Mouse (Mus musculus): ENCODE measurements around the gene Olfr33.
A peak's percentile ranks its signal among the peaks of the same experiment; 100 is the strongest.

Gene Olfr33

DNA sequence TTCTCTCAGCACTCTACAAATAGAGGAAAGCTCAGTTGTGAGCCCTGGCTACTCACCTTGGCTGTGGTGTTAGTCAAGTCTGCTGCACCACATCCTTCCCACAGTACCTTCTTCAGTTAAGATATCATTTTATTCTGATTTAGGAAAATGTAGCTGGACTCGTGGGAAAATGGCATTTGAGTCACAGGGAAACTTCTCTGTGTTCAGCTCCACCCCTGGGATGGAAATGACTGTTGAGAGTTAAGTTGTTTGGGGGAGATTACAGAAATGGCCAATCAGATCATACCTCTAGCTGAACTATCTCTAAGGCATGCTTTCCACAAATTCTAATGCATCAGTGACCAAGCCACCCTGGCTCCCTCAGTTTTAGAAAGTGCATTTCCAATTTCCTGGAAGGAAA, at the start of gene Olfr33:
Olfr33 (minus strand) TSS at position 101 of the 400 bp plus-strand sequence.
- no peak for DNase-seq

DNA sequence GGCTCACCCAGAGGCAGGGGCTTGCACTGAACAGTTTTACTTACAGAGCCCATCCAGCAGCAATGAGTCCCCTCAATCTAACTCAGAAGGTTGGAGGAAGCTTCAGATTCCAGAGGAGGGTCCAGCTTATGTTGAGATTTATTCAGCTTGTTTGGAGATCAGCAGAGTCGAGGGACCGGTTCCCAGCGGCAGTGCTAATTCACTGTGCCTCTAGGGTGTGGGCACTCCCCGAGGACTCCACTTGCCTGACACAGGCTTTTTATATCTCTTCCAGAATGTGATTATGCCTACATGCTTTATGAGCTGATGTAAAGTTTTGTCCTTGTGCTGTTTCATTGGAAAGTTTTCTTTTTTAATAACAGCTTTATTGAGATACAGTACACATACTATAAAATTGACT, 40.4 kb upstream of the Olfr33 start, which contains the start of the genes Olfr560 and Olfr78:
Olfr560 (minus strand) TSS at position 101 of the 400 bp plus-strand sequence.
Olfr78 (minus strand) TSS at position 206 of the 400 bp plus-strand sequence.
- no peak for DNase-seq

DNA sequence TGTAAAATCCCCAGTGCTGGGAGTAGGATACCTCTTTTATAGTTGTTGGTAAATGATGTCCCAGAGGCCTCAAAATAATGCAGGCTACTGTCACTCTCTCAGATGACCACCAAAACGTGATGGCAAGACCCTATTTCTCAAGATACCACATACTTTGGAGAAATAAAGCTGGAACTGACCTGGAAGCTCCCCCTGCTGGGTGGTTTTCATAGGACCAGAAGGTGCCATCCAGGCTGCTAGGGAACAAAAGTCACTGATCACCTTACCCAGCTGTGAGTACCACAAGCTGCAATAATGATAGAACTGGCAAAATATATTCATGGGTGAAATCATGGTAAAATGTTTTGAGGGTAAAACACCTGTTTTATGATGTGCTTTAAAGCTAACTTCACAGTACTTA, 33.2 kb upstream of the Olfr33 start:
- no peak for DNase-seq

DNA sequence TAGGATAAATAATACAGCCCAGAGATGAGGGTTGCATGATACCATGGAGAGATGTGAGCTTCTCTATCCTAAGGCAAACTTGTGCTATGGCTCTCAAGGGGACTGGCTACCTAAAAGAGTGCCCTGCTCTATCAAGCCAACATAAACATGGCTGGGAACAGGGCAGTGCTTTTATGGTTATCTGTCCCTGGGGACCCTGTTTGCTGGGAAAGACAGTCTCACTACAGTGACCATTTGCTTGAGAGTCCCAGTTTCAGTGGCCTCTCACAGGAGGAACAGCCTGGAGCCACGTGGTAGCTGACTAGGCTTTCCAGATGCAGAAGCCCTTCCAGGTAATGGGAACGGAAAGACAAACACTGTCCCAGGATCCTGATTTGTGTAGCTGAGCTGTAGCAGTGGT, 18.8 kb upstream of the Olfr33 start:
- no peak for DNase-seq

DNA sequence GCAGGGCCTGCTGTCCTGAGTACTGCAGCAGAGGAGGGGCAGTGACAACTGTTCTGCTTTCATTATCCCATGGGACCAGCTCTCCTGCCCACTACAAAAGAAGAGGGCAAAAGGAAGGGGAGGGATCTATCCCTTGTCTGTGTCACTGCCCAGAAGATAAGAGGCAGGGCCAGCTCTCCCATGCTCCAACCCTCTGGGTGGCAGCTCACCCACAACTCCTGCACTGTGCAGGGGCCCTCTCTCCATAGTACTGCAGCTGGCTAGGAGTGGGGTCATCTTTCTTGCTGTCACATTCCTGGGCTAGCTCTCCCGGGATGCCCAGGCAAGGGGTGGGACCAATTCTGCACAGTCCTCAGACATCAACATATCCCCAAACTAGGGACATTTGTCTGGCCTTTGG, 14.9 kb upstream of the Olfr33 start:
- no peak for DNase-seq

DNA sequence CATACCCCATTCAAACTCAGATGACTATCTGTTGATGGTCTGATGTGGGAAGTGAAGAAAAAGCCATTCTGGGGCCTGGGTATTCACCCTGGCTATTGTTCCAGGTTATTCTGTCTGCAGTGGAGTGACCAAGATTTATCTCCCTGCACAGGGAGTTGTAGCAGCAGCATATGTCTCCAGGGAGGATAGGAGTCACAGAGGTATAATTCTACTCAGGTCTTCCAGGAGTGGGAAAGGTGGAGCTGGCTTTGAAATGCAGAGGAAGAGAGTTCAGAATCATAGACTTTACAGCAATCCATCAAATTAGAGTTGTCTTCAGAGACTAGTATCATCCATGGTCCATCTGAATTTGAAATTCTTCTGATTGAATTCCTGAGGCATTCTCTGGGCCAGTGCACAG, 8.5 kb upstream of the Olfr33 start, which contains the start of gene Olfr559:
Olfr559 (minus strand) TSS at position 101 of the 400 bp plus-strand sequence.
- no peak for DNase-seq

DNA sequence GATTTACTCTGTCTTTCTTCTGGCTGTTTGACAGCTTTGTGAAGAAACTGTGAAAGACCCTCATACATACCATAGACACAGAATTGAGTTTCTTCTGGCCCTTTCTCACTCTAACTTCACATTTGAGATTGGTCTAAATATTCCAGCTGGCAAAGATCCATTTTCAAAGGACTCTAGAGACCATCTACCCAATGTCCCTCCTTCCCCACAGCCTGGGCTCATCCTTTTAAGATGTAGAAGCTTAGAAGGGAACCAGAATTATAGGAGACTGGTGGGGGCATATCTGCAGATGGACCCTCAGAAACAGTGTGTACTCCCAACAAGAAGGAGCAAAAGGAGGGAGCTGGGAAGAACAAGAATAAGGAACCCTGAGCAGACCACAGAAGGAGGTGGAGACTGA, 17.0 kb downstream of the Olfr33 start, which contains the start of gene Olfr558:
Olfr558 (plus strand) TSS at position 301 of the 400 bp plus-strand sequence.
- no peak for DNase-seq

DNA sequence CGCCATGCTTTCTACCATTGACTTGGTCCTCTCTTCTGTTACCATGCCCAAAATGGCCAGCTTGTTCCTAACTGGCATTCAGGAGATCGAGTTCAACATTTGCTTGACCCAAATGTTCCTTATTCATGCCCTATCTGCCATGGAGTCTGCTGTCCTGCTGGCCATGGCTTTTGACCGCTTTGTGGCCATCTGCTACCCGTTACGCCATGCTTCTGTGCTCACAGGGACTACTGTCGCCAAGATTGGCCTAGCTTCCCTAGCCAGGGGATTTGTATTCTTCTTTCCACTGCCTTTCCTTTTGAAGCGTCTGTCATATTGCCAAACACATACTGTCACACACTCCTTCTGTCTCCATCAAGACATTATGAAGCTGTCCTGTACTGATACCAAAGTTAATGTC, 20.4 kb downstream of the Olfr33 start:
- peak; percentile 22 for DNase-seq

DNA sequence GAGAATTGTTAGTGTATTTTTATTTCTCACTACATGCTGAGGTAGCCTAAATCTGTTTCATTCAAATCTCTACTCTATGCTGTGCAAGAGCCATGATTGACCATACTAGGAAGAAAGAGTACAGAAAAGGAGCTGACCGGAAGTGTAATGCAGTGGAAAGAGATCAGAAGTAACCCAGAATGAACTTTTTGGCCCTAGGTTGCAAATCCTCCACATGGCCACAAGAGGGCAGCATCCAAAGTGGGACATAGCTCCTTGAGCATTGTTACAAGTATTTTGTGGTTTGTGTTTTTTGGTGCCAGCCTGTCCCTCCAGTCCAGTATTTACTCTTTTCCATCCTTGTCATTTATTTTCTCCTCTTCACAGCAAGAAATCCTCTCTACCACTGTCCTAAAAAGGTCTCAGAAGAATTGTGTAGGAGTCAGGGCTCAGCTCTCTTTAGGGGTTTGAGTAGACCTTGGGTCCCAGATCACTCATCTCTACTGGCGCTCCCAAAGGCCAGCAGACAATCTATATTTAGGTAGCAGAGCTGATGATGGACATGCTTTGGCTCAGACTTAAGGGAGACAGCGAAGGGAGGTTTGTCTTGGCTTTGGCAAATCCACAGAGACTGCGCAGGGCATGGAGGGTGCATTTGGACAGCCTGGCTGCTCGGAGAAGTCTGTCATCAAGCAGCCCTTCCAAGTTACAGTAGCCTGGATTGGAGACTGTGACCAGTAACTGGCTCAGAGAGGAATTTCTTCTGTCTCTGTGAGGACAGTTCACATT, 23.3 kb downstream of the Olfr33 start, which contains the start of gene Olfr557:
Olfr557 (plus strand) TSS at position 553 of the 768 bp plus-strand sequence.
- DNase-seq: no peak

DNA sequence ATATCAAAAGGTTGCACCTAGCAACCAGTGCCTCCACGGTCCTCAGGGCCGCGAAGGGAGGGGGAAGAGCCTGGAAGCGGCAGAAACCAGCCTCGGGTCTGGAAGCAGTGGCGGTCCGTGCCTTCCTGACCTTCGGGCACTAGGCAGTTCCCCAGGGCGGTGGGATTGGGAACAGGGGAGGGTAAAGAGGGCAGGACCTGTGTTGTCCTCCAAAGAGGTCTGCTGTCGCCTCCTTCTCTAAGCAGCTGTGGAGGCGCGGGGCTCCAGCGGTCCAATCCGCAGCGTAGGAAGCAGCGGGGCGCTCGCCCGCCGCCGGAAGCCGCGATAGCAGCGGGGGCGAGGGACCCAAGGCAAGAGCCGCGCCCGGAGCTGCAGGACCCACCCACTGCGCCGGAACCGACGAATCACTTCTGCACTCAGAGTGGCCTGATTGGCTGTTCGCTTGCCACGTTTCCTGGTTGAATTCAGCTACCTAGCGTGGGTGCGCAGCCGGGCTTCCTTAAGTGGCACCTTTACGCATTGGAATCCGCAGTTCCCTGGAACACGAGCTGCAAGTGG, 31.8 kb downstream of the Olfr33 start, which contains the start of gene Trim68:
Trim68 (minus strand) TSS at position 384 of the 558 bp plus-strand sequence.
- peak; percentile 41 for DNase-seq

DNA sequence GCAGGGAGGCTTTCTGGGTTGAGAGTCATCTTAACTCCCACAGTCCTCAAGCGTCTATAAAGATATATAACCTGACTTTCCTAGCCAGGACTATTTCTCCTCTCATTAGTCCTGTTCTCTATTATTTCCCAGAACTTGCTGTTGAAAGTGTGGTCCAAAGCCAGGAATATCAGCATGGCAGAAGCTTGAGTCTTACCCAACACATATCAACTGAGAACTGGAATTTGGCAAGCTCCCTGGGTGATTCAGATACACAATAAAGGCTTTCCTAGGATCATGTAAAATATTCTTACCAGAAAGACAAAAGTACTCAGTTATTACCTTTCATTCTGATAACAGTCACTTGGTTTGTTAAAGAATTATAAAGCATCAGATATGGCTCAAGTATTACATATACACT, 37.0 kb downstream of the Olfr33 start:
- no peak for DNase-seq

DNA sequence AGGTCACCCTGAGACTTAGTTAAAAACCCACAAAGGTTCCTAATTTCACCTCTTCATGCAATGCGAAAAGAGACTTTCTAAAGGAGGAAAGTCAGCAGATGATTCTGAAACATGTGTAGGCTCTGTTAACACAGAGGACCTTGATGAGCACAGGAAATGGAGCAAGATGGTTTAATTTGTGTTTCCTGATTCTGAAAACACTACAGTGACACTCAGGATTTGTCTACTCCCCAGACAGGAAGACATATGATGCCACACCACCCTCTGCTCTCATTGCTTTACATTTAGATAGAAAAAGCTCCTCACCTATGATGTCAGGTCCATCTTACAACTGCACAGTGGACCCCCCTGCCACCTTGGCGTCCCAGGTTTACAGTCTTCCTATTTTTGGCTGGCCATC, 42.6 kb downstream of the Olfr33 start:
- DNase-seq: no peak

DNA sequence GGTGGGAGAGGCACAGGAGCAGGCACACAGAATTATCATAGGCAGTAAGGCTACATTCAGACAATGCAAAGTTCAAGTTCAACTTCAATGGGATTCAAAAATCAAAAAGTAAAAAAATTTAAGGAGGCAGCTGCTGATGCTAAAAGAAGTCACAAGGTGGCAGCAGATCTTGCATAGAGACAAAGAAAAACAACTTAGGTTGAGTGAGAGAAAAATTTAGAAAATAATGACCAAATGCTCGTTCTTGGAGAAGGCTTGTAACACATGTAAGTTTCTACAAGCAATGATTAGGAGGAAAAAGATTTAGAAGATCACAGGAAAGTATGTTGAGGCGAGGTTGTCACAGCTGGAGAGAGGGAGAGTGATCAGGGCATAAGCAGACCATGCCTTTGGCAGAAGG, 53.5 kb downstream of the Olfr33 start:
- no peak for DNase-seq

DNA sequence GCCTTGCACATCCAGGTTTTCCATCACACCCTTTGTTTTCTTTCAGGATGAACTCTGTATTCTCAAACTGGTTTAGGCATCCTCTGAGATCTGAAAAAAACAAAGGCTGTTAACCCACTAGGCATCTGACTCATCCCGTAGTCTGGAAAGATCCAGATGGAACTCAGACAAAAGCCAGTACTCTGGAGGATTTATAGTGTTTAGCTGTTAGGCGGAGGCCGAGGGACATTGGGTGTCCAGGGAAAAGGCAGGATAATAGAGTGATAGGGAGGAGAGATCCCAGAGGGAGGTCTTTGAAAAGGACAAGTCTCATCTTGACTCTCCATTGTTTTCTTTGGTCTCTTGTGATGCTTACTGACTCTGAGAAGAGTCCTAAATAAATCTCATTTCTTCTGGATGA, 54.3 kb downstream of the Olfr33 start, which contains the start of gene Olfr556:
Olfr556 (plus strand) TSS at position 301 of the 400 bp plus-strand sequence.
- no peak for DNase-seq

Data from cerebellum, adult 11 months (tissue).